Mouse (Mus musculus) heart, embryonic 15.5 days (tissue): ENCODE results near the gene Izumo4. TPM values are rescaled to one million over a fixed set of nuclear protein-coding genes. Genes with fewer than 3 reads are reported as not detected.
A peak's percentile ranks its signal among the peaks of the same experiment; 100 is the strongest.

Experiments
- ATAC-seq: fragments of 200-750 bp; cut with Nextera tagmentation; replicated peaks from 2 replicates; pipeline ENCODE4 v1.8.0; 2017; ENCODE audit warnings: low read depth, moderate TSS enrichment; ENCODE audit not compliant: insufficient number of reproducible peaks, insufficient read depth, low FRiP score
- H3K27ac ChIP-seq: fragments of 300-500 bp; sonication (generic); 2 replicates; pipeline ENCODE4 v1.5.1; 2015; ENCODE audit warnings: mild to moderate bottlenecking, inconsistent platforms
- H3K27me3 ChIP-seq: fragments of 300-500 bp; sonication (generic); 2 replicates; pipeline ENCODE4 v1.6.1; 2015; ENCODE audit warnings: inconsistent platforms
- H3K36me3 ChIP-seq: fragments of 300-500 bp; sonication (generic); 2 replicates; pipeline ENCODE4 v1.6.1; 2015; ENCODE audit warnings: mild to moderate bottlenecking, inconsistent platforms
- H3K4me1 ChIP-seq: fragments of 300-500 bp; sonication (generic); replicated peaks from 2 replicates; pipeline ENCODE4 v1.6.1; 2015; ENCODE audit warnings: inconsistent platforms
- H3K4me2 ChIP-seq: fragments of 300-500 bp; sonication (generic); 2 replicates; pipeline ENCODE4 v1.6.1; 2015; ENCODE audit warnings: inconsistent platforms, mild to moderate bottlenecking, moderate library complexity
- H3K4me3 ChIP-seq: fragments of 300-500 bp; sonication (generic); 2 replicates; pipeline ENCODE4 v1.5.1; 2015; ENCODE audit warnings: mild to moderate bottlenecking, inconsistent platforms
- H3K9ac ChIP-seq: fragments of 300-500 bp; sonication (generic); 2 replicates; pipeline ENCODE4 v1.6.1; 2015; ENCODE audit warnings: mild to moderate bottlenecking, inconsistent platforms
- H3K9me3 ChIP-seq: fragments of 300-500 bp; sonication (generic); replicated peaks from 2 replicates; pipeline ENCODE4 v1.6.1; 2016; ENCODE audit warnings: inconsistent platforms
- WGBS: fragments of 180-500 bp; shearing (Covaris S2); methylation state at CpG from one replicate; pipeline ENCODE4 v1.1.7; 2015; ENCODE audit warnings: mixed read lengths; 5-methylcytosine and 5-hydroxymethylcytosine counted together
- polyA plus RNA-seq: library from polyadenylated mRNA; unstranded; fragments of >200 nt; fragmentation: Nextera tagmentation; extraction: Ambion mirVana; gene quantifications from 2 replicates; pipeline ENCODE4 v1.2.1, GENCODE M21; 2015

Gene Izumo4
- polyA plus RNA-seq, 1 experiment from 2014 or later = 10.4 TPM

DNA sequence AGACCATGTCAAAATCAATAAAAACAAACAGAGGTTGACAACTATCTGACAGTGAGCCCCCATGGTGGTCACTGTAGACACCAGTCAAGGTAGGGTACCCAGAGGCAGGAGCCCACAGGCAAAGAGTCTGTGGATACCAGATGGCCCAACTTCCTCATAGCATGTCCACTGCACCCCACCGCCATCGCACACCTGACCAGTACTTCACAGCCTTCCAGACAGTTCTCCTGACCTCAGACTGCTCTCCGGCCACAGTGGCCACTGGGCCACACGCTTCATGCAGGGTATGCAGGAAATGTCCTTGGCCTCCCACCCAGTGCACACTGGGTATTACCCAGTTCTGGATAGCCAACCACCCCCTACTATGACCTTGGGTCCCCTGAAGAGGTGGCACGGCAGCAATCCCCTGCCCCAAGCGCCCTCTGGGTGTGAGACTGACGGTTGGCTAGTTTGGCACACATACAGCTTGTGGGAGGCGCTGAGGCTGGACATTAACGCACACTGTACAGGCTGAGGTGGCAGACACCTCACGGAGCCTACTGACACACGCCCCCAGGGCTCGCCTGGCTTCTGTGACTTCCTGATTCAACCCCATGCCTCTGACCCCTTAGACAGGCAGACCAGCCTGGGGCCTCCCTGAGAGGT is 8.5 kb upstream of the Izumo4 start:
- Histone ChIP-seq H3K27me3 (no peaks in the 10 kb centered on the region), H3K4me2 (no peak overlapping the region), H3K36me3 (peaks cover 18% of the 10 kb centered on the region), H3K9me3 (no peaks in the 10 kb centered on the region), H3K27ac (peak overlapping the region; percentile 12; the same call in 1 of the 2 replicates), H3K9ac (no peak overlapping the region), H3K4me1 (peaks cover 36% of the 10 kb centered on the region), H3K4me3 (no peak overlapping the region)
- WGBS = 81% methylated on average over 12 of the region's 12 CpGs
- no peak for ATAC-seq

DNA sequence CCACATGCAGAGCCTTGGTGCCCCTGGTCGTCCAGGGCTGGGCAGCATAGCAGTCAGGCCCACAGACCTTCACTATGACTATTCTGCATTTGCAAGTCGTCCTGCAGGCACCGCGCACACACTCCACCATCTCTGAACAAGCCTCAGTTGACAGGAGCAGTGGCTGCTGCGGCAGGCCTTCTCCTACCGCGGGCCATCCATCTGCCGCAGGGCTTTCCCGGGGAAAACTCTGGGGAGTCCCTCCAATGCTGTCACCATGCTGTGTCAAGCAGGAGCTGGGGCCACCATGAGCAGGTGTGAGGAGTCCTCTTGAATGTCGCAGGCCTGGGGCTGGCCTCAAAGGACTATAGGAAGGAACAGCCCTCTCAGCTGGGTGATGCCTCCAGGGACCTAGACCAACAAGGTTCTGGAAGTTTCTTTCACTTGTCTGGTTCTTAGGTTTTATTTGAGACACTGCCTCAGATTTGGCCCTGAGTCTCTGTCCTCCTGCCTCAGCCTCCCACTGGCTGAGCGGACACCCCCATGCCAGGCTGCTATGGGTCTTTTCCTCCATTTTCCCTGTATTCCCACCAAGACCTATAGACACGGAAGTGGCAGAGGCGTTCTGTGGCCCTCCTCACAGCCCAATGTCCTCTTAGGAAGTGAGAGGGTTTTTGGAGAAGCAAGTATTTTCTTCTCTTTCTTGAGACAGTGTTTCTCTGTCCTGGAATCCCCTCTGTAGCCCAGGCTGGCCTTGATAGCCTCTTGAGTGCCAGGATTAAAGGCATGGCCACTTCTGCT is 7.6 kb upstream of the Izumo4 start:
- H3K27ac ChIP-seq = peak overlapping the region; percentile 53; the same call in 1 of the 2 replicates
- H3K9me3 ChIP-seq = no peaks in the 10 kb centered on the region
- peaks cover 36% of the 10 kb centered on the region for H3K4me1 ChIP-seq
- no peak overlapping the region for H3K4me3 ChIP-seq
- peaks cover 16% of the 10 kb centered on the region for H3K36me3 ChIP-seq
- no peak overlapping the region for H3K9ac ChIP-seq
- ATAC-seq = no peak
- no peak overlapping the region for H3K4me2 ChIP-seq
- WGBS = 87% methylated on average over 13 of the region's 13 CpGs
- H3K27me3 ChIP-seq = no peaks in the 10 kb centered on the region

DNA sequence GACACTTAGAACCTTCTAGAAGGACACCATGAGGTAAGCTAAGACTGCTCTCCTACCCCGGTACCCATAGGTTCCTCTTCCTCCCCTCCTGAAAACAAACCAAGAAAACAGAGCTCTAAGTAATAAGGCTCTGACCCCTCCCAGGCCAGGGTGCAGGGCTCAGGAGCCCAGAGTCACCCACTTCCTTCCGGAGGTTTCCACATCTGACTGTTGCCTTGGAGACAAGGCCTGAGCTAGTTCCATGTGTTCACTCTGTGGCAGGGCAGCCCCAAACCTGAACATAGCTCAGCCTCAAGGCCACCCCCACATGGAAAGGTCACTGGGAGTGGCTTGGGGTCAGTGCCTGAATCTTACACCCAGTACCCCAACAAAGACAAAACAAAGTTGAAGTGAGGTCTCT is 6.8 kb upstream of the Izumo4 start:
- H3K4me2 ChIP-seq = no peak overlapping the region
- peak overlapping the region; percentile 53 for H3K27ac ChIP-seq
- peaks cover 9% of the 10 kb centered on the region for H3K36me3 ChIP-seq
- ATAC-seq = no peak
- H3K27me3 ChIP-seq = no peaks in the 10 kb centered on the region
- WGBS = 60% methylated on average over 2 of the region's 2 CpGs
- no peak overlapping the region for H3K9ac ChIP-seq
- no peaks in the 10 kb centered on the region for H3K9me3 ChIP-seq
- H3K4me3 ChIP-seq = no peak overlapping the region
- H3K4me1 ChIP-seq = peaks cover 41% of the 10 kb centered on the region

DNA sequence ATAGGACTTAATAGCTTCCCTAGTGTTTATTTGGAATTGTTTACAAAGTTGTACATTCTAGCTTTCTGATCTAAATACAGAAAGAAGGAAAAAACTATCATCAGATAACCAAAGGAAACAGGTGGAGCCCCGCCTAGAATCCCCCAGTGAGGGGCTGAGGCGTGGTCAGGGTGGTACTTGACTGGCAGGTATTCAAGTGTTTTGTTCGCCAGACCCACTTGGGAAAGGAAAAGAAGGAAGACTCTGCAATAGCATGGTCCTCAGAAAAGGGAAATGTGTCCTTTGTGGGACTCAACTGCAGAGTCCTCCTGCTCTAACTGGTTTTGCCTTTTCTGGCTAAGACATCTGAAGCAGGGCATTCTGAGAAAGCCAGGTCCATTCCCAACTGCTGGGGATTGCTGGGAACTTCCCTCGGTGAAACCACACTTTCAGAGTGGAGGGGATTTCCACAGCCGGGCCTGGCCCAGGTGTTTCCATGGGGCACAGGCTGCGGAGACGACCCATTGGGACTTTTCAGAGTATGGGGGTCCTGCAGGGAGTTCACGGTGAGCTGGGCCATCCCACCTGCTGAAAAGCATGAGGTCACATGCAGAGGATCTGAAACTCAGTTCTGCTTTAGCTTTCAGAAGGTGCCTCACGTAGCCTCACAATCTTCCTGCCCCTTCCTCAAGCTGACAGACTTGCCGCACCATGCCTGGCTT is 6.0 kb upstream of the Izumo4 start:
- no peak overlapping the region for H3K9ac ChIP-seq
- WGBS = 62% methylated on average over 10 of the region's 10 CpGs
- peak overlapping the region; percentile 53 for H3K27ac ChIP-seq
- no peak overlapping the region for H3K4me2 ChIP-seq
- H3K36me3 ChIP-seq = 0 out of 2 replicates have a peak, but pooled peaks cover 5% of the 10 kb centered on the region
- no peaks in the 10 kb centered on the region for H3K9me3 ChIP-seq
- H3K4me3 ChIP-seq = no peak overlapping the region
- H3K27me3 ChIP-seq = no peaks in the 10 kb centered on the region
- no peak for ATAC-seq
- H3K4me1 ChIP-seq = peaks cover 49% of the 10 kb centered on the region

DNA sequence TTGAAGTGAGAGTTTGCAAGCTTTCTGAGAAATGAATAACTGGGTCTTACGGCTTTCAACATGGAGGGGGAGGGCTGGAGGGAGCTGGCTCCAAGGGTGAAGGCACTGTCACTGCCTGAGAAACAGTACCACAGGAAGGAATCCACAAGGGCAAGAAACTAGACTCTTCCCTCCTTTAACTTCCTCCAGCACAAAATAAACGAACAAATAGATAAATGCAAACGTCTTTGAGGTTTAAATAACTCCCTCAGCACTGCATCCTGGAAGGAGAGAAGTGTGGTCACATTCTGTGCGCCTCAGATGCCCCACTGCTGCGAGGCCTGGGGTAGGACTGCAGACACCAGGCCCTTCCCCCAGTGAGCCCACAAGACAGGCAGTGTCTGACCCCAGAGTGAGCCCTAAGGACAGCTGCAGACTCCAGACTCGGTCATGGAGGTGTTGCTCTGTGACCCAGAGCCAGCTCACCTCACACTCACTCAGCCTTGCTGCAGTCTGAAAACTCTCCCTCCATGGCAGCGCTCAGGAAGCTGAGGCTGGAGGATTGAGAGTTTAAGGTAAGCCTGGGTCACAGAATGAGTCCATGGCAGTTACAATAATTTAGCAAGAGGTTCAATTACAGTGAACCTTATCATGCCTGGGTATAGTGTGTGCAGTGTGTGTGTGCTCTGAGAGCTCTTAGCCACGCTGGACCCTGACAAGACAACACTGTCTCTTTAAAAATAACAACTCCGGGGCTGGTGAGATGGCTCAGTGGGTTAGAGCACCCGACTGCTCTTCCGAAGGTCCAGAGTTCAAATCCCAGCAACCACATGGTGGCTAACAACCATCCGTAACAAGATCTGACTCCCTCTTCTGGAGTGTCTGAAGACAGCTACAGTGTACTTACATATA is 5.2 kb upstream of the Izumo4 start:
- no peaks in the 10 kb centered on the region for H3K27me3 ChIP-seq
- ATAC-seq = no peak
- H3K4me3 ChIP-seq = no peak overlapping the region
- peaks cover 51% of the 10 kb centered on the region for H3K4me1 ChIP-seq
- no peaks in the 10 kb centered on the region for H3K36me3 ChIP-seq
- WGBS = 57% methylated on average over 12 of the region's 12 CpGs
- peak overlapping the region; percentile 53 for H3K27ac ChIP-seq
- no peak overlapping the region for H3K9ac ChIP-seq
- no peak overlapping the region for H3K4me2 ChIP-seq
- H3K9me3 ChIP-seq = no peaks in the 10 kb centered on the region

GRCm38 (mm10) chr10:80697393-80697787 is 4.6 kb upstream of the Izumo4 start:
- H3K9me3 ChIP-seq = no peaks in the 10 kb centered on the region
- no peak for ATAC-seq
- no peaks in the 10 kb centered on the region for H3K27me3 ChIP-seq
- no peak overlapping the region for H3K27ac ChIP-seq
- H3K4me1 ChIP-seq = peaks cover 51% of the 10 kb centered on the region
- WGBS = 88% methylated on average over 8 of the region's 8 CpGs
- H3K4me3 ChIP-seq = no peak overlapping the region
- no peak overlapping the region for H3K4me2 ChIP-seq
- H3K36me3 ChIP-seq = no peaks in the 10 kb centered on the region
- no peak overlapping the region for H3K9ac ChIP-seq

DNA sequence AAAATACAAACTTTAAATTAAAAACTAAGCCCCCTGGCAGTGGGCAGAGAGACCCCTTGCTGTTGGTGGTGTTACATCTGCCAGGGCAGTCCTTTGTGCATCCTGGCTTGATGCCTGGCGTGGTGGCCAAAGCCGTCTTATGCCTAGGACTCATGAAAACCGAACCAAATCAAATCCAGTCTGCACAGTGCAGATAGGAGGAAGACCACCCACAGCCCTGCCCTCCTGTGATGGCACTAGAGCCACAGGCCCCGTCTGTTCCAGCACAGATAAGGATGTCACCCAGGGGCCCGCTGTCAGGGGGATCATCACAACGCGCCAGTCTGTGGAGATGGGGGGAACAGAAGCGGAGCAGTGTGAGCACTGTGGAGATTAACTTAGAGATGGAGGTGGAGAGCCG is 4.2 kb upstream of the Izumo4 start:
- WGBS = 72% methylated on average over 9 of the region's 9 CpGs
- Histone ChIP-seq H3K4me3 (no peak overlapping the region), H3K9me3 (no peaks in the 10 kb centered on the region), H3K36me3 (no peaks in the 10 kb centered on the region), H3K27me3 (no peaks in the 10 kb centered on the region), H3K27ac (no peak overlapping the region), H3K4me1 (peaks cover 53% of the 10 kb centered on the region), H3K4me2 (no peak overlapping the region), H3K9ac (no peak overlapping the region)
- ATAC-seq = no peak

DNA sequence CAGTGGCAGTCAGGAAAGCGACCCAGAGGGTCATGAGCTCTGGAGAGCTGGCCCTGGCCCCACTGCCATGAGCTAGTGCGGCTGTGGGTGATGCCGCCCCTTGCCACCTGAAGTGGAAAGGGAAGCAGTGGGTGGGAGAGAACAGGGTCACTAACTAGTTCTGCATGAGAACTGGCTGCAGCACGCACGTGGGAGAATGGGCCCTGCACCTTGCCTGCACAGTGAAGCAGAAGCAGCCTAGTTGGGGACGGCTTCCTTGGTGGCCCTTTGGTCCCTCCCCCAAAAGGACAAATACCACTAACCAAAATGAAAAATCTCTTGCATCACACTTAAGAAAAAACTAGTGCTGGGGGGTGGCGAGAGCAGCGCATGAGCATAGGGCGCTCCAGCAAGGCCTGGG is 3.4 kb upstream of the Izumo4 start:
- H3K27me3 ChIP-seq = no peaks in the 10 kb centered on the region
- H3K36me3 ChIP-seq = no peaks in the 10 kb centered on the region
- H3K9ac ChIP-seq = no peak overlapping the region
- H3K4me1 ChIP-seq = peaks cover 57% of the 10 kb centered on the region
- H3K4me3 ChIP-seq = no peak overlapping the region
- H3K4me2 ChIP-seq = no peak overlapping the region
- 92% methylated on average over 9 of the region's 9 CpGs for WGBS
- H3K27ac ChIP-seq = no peak overlapping the region
- H3K9me3 ChIP-seq = no peaks in the 10 kb centered on the region
- ATAC-seq = no peak

GRCm38 (mm10) chr10:80700038-80700504 is 1.9 kb upstream of the Izumo4 start:
- peak overlapping the region; percentile 73; the same call in 1 of the 2 replicates for H3K4me3 ChIP-seq
- ATAC-seq = no peak
- no peaks in the 10 kb centered on the region for H3K27me3 ChIP-seq
- H3K4me2 ChIP-seq = peak overlapping the region; percentile 92
- 82% methylated on average over 7 of the region's 7 CpGs for WGBS
- no peaks in the 10 kb centered on the region for H3K36me3 ChIP-seq
- H3K4me1 ChIP-seq = peaks cover 55% of the 10 kb centered on the region
- no peak overlapping the region for H3K27ac ChIP-seq
- no peak overlapping the region for H3K9ac ChIP-seq
- H3K9me3 ChIP-seq = no peaks in the 10 kb centered on the region

DNA sequence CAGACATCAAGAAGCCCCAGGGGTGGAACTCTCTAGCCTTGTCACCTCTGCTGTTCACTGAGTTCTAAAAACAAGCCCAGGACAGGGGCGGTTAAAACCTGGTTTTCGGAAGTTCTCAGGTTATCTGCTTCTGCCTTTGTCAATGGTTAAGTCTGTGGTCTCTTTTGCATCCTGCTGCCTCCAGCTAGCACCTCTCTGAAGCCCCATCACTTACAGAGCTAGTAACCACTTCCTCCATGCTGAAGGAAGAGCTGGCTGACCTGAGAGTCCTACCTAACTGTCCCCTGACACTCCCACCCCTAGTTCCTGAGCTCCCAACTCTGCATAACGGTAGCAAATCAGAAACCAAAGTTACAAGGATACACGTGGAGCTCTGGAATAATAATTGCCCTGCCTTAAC is 1.3 kb upstream of the Izumo4 start:
- H3K36me3 ChIP-seq = no peaks in the 10 kb centered on the region
- peak overlapping the region; percentile 73 for H3K4me3 ChIP-seq
- peaks cover 49% of the 10 kb centered on the region for H3K4me1 ChIP-seq
- H3K27ac ChIP-seq = peak overlapping the region; percentile 84
- H3K27me3 ChIP-seq = no peaks in the 10 kb centered on the region
- WGBS = 34% methylated on average over 4 of the region's 4 CpGs
- peak overlapping the region; percentile 92 for H3K4me2 ChIP-seq
- no peaks in the 10 kb centered on the region for H3K9me3 ChIP-seq
- no peak for ATAC-seq
- peak overlapping the region; percentile 77 for H3K9ac ChIP-seq
